Mouse (Mus musculus) midbrain, embryonic 12.5 days (tissue): ENCODE data around the gene Dhfr. TPM values are rescaled to one million over a fixed set of nuclear protein-coding genes. Genes with fewer than 3 reads are reported as not detected.

Source experiments
- polyA plus RNA-seq: library from polyadenylated mRNA; unstranded; fragments of >200 nt; fragmentation: Nextera tagmentation; extraction: Ambion mirVana; gene quantifications from 2 replicates; pipeline ENCODE4 v1.2.1, GENCODE M21; 2016

The Dhfr gene
- polyA plus RNA-seq, 1 experiment from 2014 or later: 15.8 TPM

Other genes with a start within 250 kb of the Dhfr start
- gene Rasgrf2, start 223.1 kb upstream of the Dhfr start, polyA plus RNA-seq: 0.37 and 0.56 TPM in 2 replicates
- 0.76 and 1.4 TPM in 2 replicates for gene Gm20379, start 48.7 kb upstream of the Dhfr start, polyA plus RNA-seq
- 31.5 and 33.7 TPM in 2 replicates for gene Msh3, start 277 bp downstream of the Dhfr start, polyA plus RNA-seq
- gene Ankrd34b, start 71.2 kb downstream of the Dhfr start, polyA plus RNA-seq: 0.26 and 0.34 TPM in 2 replicates
- gene Fam151b, start 129.3 kb downstream of the Dhfr start, polyA plus RNA-seq: 0.15 TPM in 1 of 2 replicates, not detected in the other
- gene Zfyve16, start 176.1 kb downstream of the Dhfr start, polyA plus RNA-seq: 13.9 and 14.0 TPM in 2 replicates
- not detected in 2 replicates for gene Spz1, start 221.4 kb downstream of the Dhfr start, polyA plus RNA-seq